Mouse (Mus musculus): ENCODE results near the gene Adh5. TPM values are rescaled to one million over a fixed set of nuclear protein-coding genes. Genes with fewer than 3 reads are reported as not detected.

The Adh5 gene
- total RNA-seq (2021): 10 to 100 TPM; 59.2 to 60.8 TPM

GRCm38 (mm10) chr3:138442612-138443464 is at the start of gene Adh5:
Gene Adh5 (plus strand): TSS chr3:138443093.
- intact Hi-C loops (cut with DNase I): loop anchor here (10.0 kb wide), 1 partner anchor 518 kb away; no protein-coding TSS in a partner anchor
- DNase-seq (ENCODE audit: low spot score in 2 of 2): peak; percentile 89 to 91

GRCm38 (mm10) chr3:138404872-138405271 is 38.0 kb upstream of the Adh5 start:
- intact Hi-C loops (cut with DNase I): loop anchor here (1.0 to 5.0 kb wide), 2 partner anchors 183 to 207 kb away; no protein-coding TSS in a partner anchor
- DNase-seq (ENCODE audit: low spot score in 2 of 2): no peak

- DNase-seq (ENCODE audit: low spot score in 2 of 2): peak; percentile 43 to 51
- intact Hi-C loops (cut with DNase I): loop anchor here (1.0 to 5.0 kb wide), 2 partner anchors 183 to 207 kb away; no protein-coding TSS in a partner anchor
Observed at GRCm38 (mm10) chr3:138405341-138405740, 37.6 kb upstream of the Adh5 start.

- no peak for DNase-seq (ENCODE audit: low spot score in 2 of 2)
- intact Hi-C loops (cut with DNase I): loop anchor here (1.0 to 5.0 kb wide), 2 partner anchors 184 to 208 kb away; no protein-coding TSS in a partner anchor
Observed at GRCm38 (mm10) chr3:138405840-138406239, 37.1 kb upstream of the Adh5 start.

GRCm38 (mm10) chr3:138407920-138408319 is 35.0 kb upstream of the Adh5 start:
- intact Hi-C loops (cut with DNase I): loop anchor here (5.0 kb wide), 1 partner anchor 186 kb away; no protein-coding TSS in a partner anchor
- DNase-seq (ENCODE audit: low spot score in 2 of 2): no peak

GRCm38 (mm10) chr3:138409585-138409984 is 33.3 kb upstream of the Adh5 start:
- intact Hi-C loops (cut with DNase I): loop anchor here (5.0 kb wide), 1 partner anchor 187 kb away; no protein-coding TSS in a partner anchor
- no peak for DNase-seq (ENCODE audit: low spot score in 2 of 2)

GRCm38 (mm10) chr3:138410211-138410610 is 32.7 kb upstream of the Adh5 start:
- intact Hi-C loops (cut with DNase I): loop anchor here (5.0 kb wide), 1 partner anchor 173 kb away; no protein-coding TSS in a partner anchor
- no peak for DNase-seq (ENCODE audit: low spot score in 2 of 2)

- intact Hi-C loops (cut with DNase I): no loop called here
- no peak for DNase-seq (ENCODE audit: low spot score in 2 of 2)
Observed at GRCm38 (mm10) chr3:138415121-138415690, 27.7 kb upstream of the Adh5 start, which contains the start of gene Adh4. Gene Adh4 (plus strand): TSS chr3:138415466.

GRCm38 (mm10) chr3:138419369-138419768 is 23.5 kb upstream of the Adh5 start:
- DNase-seq (ENCODE audit: low spot score in 2 of 2): no peak
- intact Hi-C loops (cut with DNase I): no loop called here

- intact Hi-C loops (cut with DNase I): no loop called here
- no peak for DNase-seq (ENCODE audit: low spot score in 2 of 2)
Observed at GRCm38 (mm10) chr3:138420385-138420784, 22.5 kb upstream of the Adh5 start.

GRCm38 (mm10) chr3:138423664-138424063 is 19.2 kb upstream of the Adh5 start:
- intact Hi-C loops (cut with DNase I): no loop called here
- no peak for DNase-seq (ENCODE audit: low spot score in 2 of 2)

- intact Hi-C loops (cut with DNase I): no loop called here
- no peak for DNase-seq (ENCODE audit: low spot score in 2 of 2)
Observed at GRCm38 (mm10) chr3:138424247-138424646, 18.6 kb upstream of the Adh5 start.

GRCm38 (mm10) chr3:138430360-138430976 is 12.4 kb upstream of the Adh5 start:
- intact Hi-C loops (cut with DNase I): loop anchor here (5.0 kb wide), 2 partner anchors 208 to 653 kb away; no protein-coding TSS in a partner anchor

GRCm38 (mm10) chr3:138431835-138432234 is 11.1 kb upstream of the Adh5 start:
- intact Hi-C loops (cut with DNase I): loop anchor here (1.0 to 5.0 kb wide), 3 partner anchors 210 to 655 kb away; no protein-coding TSS in a partner anchor
- DNase-seq (ENCODE audit: low spot score in 2 of 2): peak in 1 of 2 experiments; percentile 38

More at GRCm38 (mm10) chr3:138430360-138430976, 12.4 kb upstream of the Adh5 start:
- DNase-seq (ENCODE audit: low spot score in 2 of 2): no peak

- intact Hi-C loops (cut with DNase I): no loop called here
Observed at GRCm38 (mm10) chr3:138438716-138439115, 4.2 kb upstream of the Adh5 start.

GRCm38 (mm10) chr3:138442203-138442602 is 690 bp upstream of the Adh5 start:
- no peak for DNase-seq (ENCODE audit: low spot score in 2 of 2)
- intact Hi-C loops (cut with DNase I): loop anchor here (10.0 kb wide), 1 partner anchor 517 kb away; no protein-coding TSS in a partner anchor

More at GRCm38 (mm10) chr3:138438716-138439115, 4.2 kb upstream of the Adh5 start:
- DNase-seq (ENCODE audit: low spot score in 2 of 2): no peak

GRCm38 (mm10) chr3:138443465-138443771 is 525 bp downstream of the Adh5 start:
- intact Hi-C loops (cut with DNase I): loop anchor here (10.0 kb wide), 1 partner anchor 519 kb away; no protein-coding TSS in a partner anchor
- no peak for DNase-seq (ENCODE audit: low spot score in 2 of 2)

- intact Hi-C loops (cut with DNase I): loop anchor here (10.0 kb wide), 1 partner anchor 523 kb away; no protein-coding TSS in a partner anchor
- no peak for DNase-seq (ENCODE audit: low spot score in 2 of 2)
Observed at GRCm38 (mm10) chr3:138448077-138448860, 5.4 kb downstream of the Adh5 start.

- intact Hi-C loops (cut with DNase I): no loop called here
- no peak for DNase-seq (ENCODE audit: low spot score in 2 of 2)
Observed at GRCm38 (mm10) chr3:138452169-138452568, 9.3 kb downstream of the Adh5 start.

All from left cerebral cortex, postnatal 25 days (tissue).